Mouse (Mus musculus) spleen, adult 2 months (tissue): ENCODE results near the gene Zbtb17.

Experiments used
- CTCF ChIP-seq: fragments of 200-500 bp; IDR thresholded peaks from 2 replicates; pipeline ENCODE4 v1.5.1; 2011; ENCODE audit warnings: mild to moderate bottlenecking, inconsistent platforms; ENCODE audit not compliant: insufficient read depth, insufficient read length, insufficient replicate concordance; ENCODE audit errors: extremely low read depth
- POLR2A ChIP-seq: fragments of 200-500 bp; IDR thresholded peaks from 2 replicates; pipeline ENCODE4 v1.6.1; 2011; ENCODE audit warnings: low read depth, low read length, inconsistent platforms

- TF ChIP-seq POLR2A (no peak), CTCF (no peak)
These were observed 11.1 kb downstream of the Zbtb17 start for GRCm38 (mm10) chr4:141455526-141455925.
